Mouse (Mus musculus): ENCODE data around the gene Litaf. TPM values are rescaled to one million over a fixed set of nuclear protein-coding genes. Genes with fewer than 3 reads are reported as not detected.
A peak's percentile ranks its signal among the peaks of the same experiment; 100 is the strongest.

Gene Litaf
- polyA plus RNA-seq, 1 experiment, result 472 TPM

- no peaks in the 10 kb centered on the region for H3K36me3 ChIP-seq (replicated peaks; ENCODE audit: low read length)
- H3K27me3 ChIP-seq (replicated peaks), result no peaks in the 10 kb centered on the region
- H3K4me1 ChIP-seq, result peaks cover 89% of the 10 kb centered on the region
- H3K4me3 ChIP-seq (replicated peaks), result no peak overlapping the region
- TF ChIP-seq GATA1 (IDR thresholded peaks at IDR 0.05; ENCODE audit: borderline replicate concordance, low read length), result no peak
- TF ChIP-seq FLI1 (IDR thresholded peaks at IDR 0.05; ENCODE audit: low read length), result no peak
- H3K9me3 ChIP-seq, result no peaks in the 10 kb centered on the region
Observed at GRCm38 (mm10) chr16:10996576-10996975, 69.4 kb downstream of the Litaf start.

- Histone ChIP-seq H3K9me3 (no peaks in the 10 kb centered on the region), H3K36me3 (replicated peaks; ENCODE audit: low read length) (peaks cover 30% of the 10 kb centered on the region), H3K4me3 (replicated peaks) (peak overlapping the region; percentile 97), H3K4me1 (peaks cover 89% of the 10 kb centered on the region), H3K27me3 (replicated peaks) (no peaks in the 10 kb centered on the region)
- TF ChIP-seq GATA1 (IDR thresholded peaks at IDR 0.05; ENCODE audit: borderline replicate concordance, low read length) (no peak), FLI1 (IDR thresholded peaks at IDR 0.05; ENCODE audit: low read length) (no peak)
Observed at GRCm38 (mm10) chr16:10993032-10993744, 72.8 kb downstream of the Litaf start.

GRCm38 (mm10) chr16:10992090-10993031 lies 73.6 kb downstream of the Litaf start:
- Histone ChIP-seq H3K9me3 (no peaks in the 10 kb centered on the region), H3K36me3 (replicated peaks; ENCODE audit: low read length) (peaks cover 38% of the 10 kb centered on the region), H3K4me3 (replicated peaks) (peak overlapping the region; percentile 97), H3K4me1 (peaks cover 89% of the 10 kb centered on the region), H3K27me3 (replicated peaks) (no peaks in the 10 kb centered on the region)
- no peak for TF ChIP-seq GATA1 (IDR thresholded peaks at IDR 0.05; ENCODE audit: borderline replicate concordance, low read length)
- TF ChIP-seq FLI1 (IDR thresholded peaks at IDR 0.05; ENCODE audit: low read length), result no peak

GRCm38 (mm10) chr16:10991737-10992089 lies 74.2 kb downstream of the Litaf start:
- H3K4me1 ChIP-seq, result peaks cover 89% of the 10 kb centered on the region
- H3K27me3 ChIP-seq (replicated peaks), result no peaks in the 10 kb centered on the region
- TF ChIP-seq FLI1 (IDR thresholded peaks at IDR 0.05; ENCODE audit: low read length) (no peak), GATA1 (IDR thresholded peaks at IDR 0.05; ENCODE audit: borderline replicate concordance, low read length) (no peak)
- peaks cover 44% of the 10 kb centered on the region for H3K36me3 ChIP-seq (replicated peaks; ENCODE audit: low read length)
- no peaks in the 10 kb centered on the region for H3K9me3 ChIP-seq
- H3K4me3 ChIP-seq (replicated peaks), result peak overlapping the region; percentile 97

GRCm38 (mm10) chr16:10990763-10991162 lies 75.2 kb downstream of the Litaf start:
- Histone ChIP-seq H3K27me3 (replicated peaks) (no peaks in the 10 kb centered on the region), H3K4me3 (replicated peaks) (peak overlapping the region; percentile 97), H3K36me3 (replicated peaks; ENCODE audit: low read length) (peaks cover 51% of the 10 kb centered on the region), H3K9me3 (no peaks in the 10 kb centered on the region), H3K4me1 (peaks cover 89% of the 10 kb centered on the region)
- TF ChIP-seq FLI1 (IDR thresholded peaks at IDR 0.05; ENCODE audit: low read length) (no peak), GATA1 (IDR thresholded peaks at IDR 0.05; ENCODE audit: borderline replicate concordance, low read length) (no peak)

GRCm38 (mm10) chr16:10989896-10990295 lies 76.1 kb downstream of the Litaf start:
- Histone ChIP-seq H3K36me3 (replicated peaks; ENCODE audit: low read length) (peaks cover 58% of the 10 kb centered on the region), H3K9me3 (no peaks in the 10 kb centered on the region), H3K4me3 (replicated peaks) (peak overlapping the region; percentile 67), H3K4me1 (peaks cover 89% of the 10 kb centered on the region), H3K27me3 (replicated peaks) (no peaks in the 10 kb centered on the region)
- TF ChIP-seq GATA1 (IDR thresholded peaks at IDR 0.05; ENCODE audit: borderline replicate concordance, low read length) (no peak), FLI1 (IDR thresholded peaks at IDR 0.05; ENCODE audit: low read length) (no peak)

GRCm38 (mm10) chr16:10989361-10989760 lies 76.6 kb downstream of the Litaf start:
- Histone ChIP-seq H3K9me3 (no peaks in the 10 kb centered on the region), H3K36me3 (replicated peaks; ENCODE audit: low read length) (peaks cover 63% of the 10 kb centered on the region), H3K27me3 (replicated peaks) (no peaks in the 10 kb centered on the region), H3K4me3 (replicated peaks) (peak overlapping the region; percentile 44), H3K4me1 (peaks cover 90% of the 10 kb centered on the region)
- TF ChIP-seq FLI1 (IDR thresholded peaks at IDR 0.05; ENCODE audit: low read length) (no peak), GATA1 (IDR thresholded peaks at IDR 0.05; ENCODE audit: borderline replicate concordance, low read length) (no peak)

- TF ChIP-seq GATA1 (IDR thresholded peaks at IDR 0.05; ENCODE audit: borderline replicate concordance, low read length), result no peak
- no peak for TF ChIP-seq FLI1 (IDR thresholded peaks at IDR 0.05; ENCODE audit: low read length)
- Histone ChIP-seq H3K36me3 (replicated peaks; ENCODE audit: low read length) (peaks cover 67% of the 10 kb centered on the region), H3K4me1 (peaks cover 91% of the 10 kb centered on the region), H3K9me3 (no peaks in the 10 kb centered on the region), H3K4me3 (replicated peaks) (no peak overlapping the region), H3K27me3 (replicated peaks) (no peaks in the 10 kb centered on the region)
Observed at GRCm38 (mm10) chr16:10988261-10988660, 77.7 kb downstream of the Litaf start.

- TF ChIP-seq GATA1 (IDR thresholded peaks at IDR 0.05; ENCODE audit: borderline replicate concordance, low read length) (no peak), FLI1 (IDR thresholded peaks at IDR 0.05; ENCODE audit: low read length) (no peak)
- Histone ChIP-seq H3K4me3 (replicated peaks) (no peak overlapping the region), H3K9me3 (no peaks in the 10 kb centered on the region), H3K27me3 (replicated peaks) (no peaks in the 10 kb centered on the region), H3K36me3 (replicated peaks; ENCODE audit: low read length) (peaks cover 74% of the 10 kb centered on the region), H3K4me1 (peaks cover 99% of the 10 kb centered on the region)
Observed at GRCm38 (mm10) chr16:10984534-10984933, 81.4 kb downstream of the Litaf start.
